Mouse (Mus musculus) heart, postnatal 4 days (tissue): ENCODE results near the gene Hist1h2bf. TPM values are rescaled to one million over a fixed set of nuclear protein-coding genes. Genes with fewer than 3 reads are reported as not detected.
"Not testable (repeated sequence)": the region's sequence is repeated elsewhere in the genome, so short reads cannot be mapped to it uniquely, and the experiment has no call there.

Experiments used
- DNase-seq: peaks from one replicate; pipeline ENCODE4 v3.0.0; 2021
- total RNA-seq, 2 experiments: library from RNA; stranded (reverse); gene quantifications; 2 replicates each; pipeline ENCODE4 v1.2.3; 2021

Gene Hist1h2bf
- total RNA-seq, 2 experiments from 2014 or later: 278 to 296 TPM

GRCm38 (mm10) chr13:23542999-23543607 lies 30.9 kb downstream of the Hist1h2bf start, which contains the start of gene Hist1h2bh:
Gene Hist1h2bh (minus strand): TSS chr13:23543392.
- DNase-seq: peak; percentile 62

GRCm38 (mm10) chr13:23542225-23542980 lies 31.6 kb downstream of the Hist1h2bf start:
- DNase-seq: not testable (repeated sequence)

- DNase-seq: no peak
Measured at GRCm38 (mm10) chr13:23541497-23541896, 32.5 kb downstream of the Hist1h2bf start.

GRCm38 (mm10) chr13:23539821-23540220 lies 34.2 kb downstream of the Hist1h2bf start:
- not testable (repeated sequence) for DNase-seq

- no peak for DNase-seq
Measured at GRCm38 (mm10) chr13:23538249-23538648, 35.7 kb downstream of the Hist1h2bf start.

- DNase-seq: no peak
Measured at GRCm38 (mm10) chr13:23537006-23537710, 36.8 kb downstream of the Hist1h2bf start.

GRCm38 (mm10) chr13:23536076-23536822 lies 37.7 kb downstream of the Hist1h2bf start:
- no peak for DNase-seq

GRCm38 (mm10) chr13:23535137-23536075 lies 38.6 kb downstream of the Hist1h2bf start, which contains the start of gene Hist1h3g:
Gene Hist1h3g (plus strand): TSS chr13:23535422.
- DNase-seq: peak; percentile 88

- no peak for DNase-seq
Measured at GRCm38 (mm10) chr13:23534368-23535131, 39.4 kb downstream of the Hist1h2bf start.

GRCm38 (mm10) chr13:23533560-23534367 lies 40.2 kb downstream of the Hist1h2bf start, which contains the start of gene Hist1h2af:
Gene Hist1h2af (plus strand): TSS chr13:23533906.
- DNase-seq: peak; percentile 72

- DNase-seq: no peak
Measured at GRCm38 (mm10) chr13:23532262-23533075, 41.5 kb downstream of the Hist1h2bf start.

- DNase-seq: peak; percentile 97
Measured at GRCm38 (mm10) chr13:23530901-23531875, 42.8 kb downstream of the Hist1h2bf start, which contains the start of gene Hist1h4h. Gene Hist1h4h (plus strand): TSS chr13:23531050.

- DNase-seq: peak; percentile 73
Measured at GRCm38 (mm10) chr13:23530181-23530900, 43.7 kb downstream of the Hist1h2bf start.

- DNase-seq: no peak
Measured at GRCm38 (mm10) chr13:23529480-23530165, 44.4 kb downstream of the Hist1h2bf start.

- DNase-seq: no peak
Measured at GRCm38 (mm10) chr13:23529005-23529404, 45.0 kb downstream of the Hist1h2bf start.

GRCm38 (mm10) chr13:23526312-23526711 lies 47.7 kb downstream of the Hist1h2bf start:
- DNase-seq: peak; percentile 95
